Mouse (Mus musculus): ENCODE measurements around the gene Cdkal1. TPM values are rescaled to one million over a fixed set of nuclear protein-coding genes. Genes with fewer than 3 reads are reported as not detected.

Cdkal1 gene
- polyA plus RNA-seq, 1 experiment from 2014 or later: 21.1 TPM

GRCm38 (mm10) chr13:29688851-29689250 lies 166.6 kb downstream of the Cdkal1 start:
- Histone ChIP-seq H3K9me3 (ENCODE audit: control insufficient read depth, low read length) (no peaks in the 10 kb centered on the region), H3K36me3 (ENCODE audit: control insufficient read depth, insufficient read depth, low read length) (no peaks in the 10 kb centered on the region), H3K4me2 (ENCODE audit: low read depth, low read length) (no peak overlapping the region), H3K27me3 (ENCODE audit: control insufficient read depth, insufficient read depth, low read length) (no peaks in the 10 kb centered on the region), H3K4me3 (ENCODE audit: low read depth, low read length) (no peak overlapping the region), H3K4me1 (ENCODE audit: control insufficient read depth, insufficient read depth, low read length) (no peaks in the 10 kb centered on the region), H3K9ac (replicated peaks; ENCODE audit: low read depth, low read length) (no peak overlapping the region), H3K27ac (ENCODE audit: low read depth, low read length) (no peak overlapping the region)
- no peak for ATAC-seq (ENCODE audit: low read depth)
- 91% methylated on average over 6 of the region's 6 CpGs for WGBS

DNA sequence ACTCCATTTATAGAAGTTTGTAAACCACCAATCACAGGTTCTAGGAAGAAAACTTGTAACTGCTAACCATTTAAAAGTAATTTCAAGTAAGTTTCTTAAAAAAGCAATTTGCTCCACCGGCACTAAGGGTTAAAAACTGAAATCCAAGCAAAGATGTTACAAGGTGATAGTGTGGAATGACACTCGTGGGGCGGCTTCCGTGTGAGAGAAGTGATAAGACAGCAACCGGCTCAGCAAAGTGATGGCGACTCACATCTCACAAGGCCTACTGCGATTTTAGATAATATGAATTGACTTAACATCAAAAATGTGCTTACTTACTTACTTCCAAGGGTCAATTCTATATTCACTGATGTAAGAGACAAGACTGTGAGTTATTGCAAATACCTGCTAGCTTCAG lies 167.6 kb downstream of the Cdkal1 start:
- no peak overlapping the region for H3K4me2 ChIP-seq (ENCODE audit: low read depth, low read length)
- ATAC-seq (ENCODE audit: low read depth): no peak
- no peaks in the 10 kb centered on the region for H3K4me1 ChIP-seq (ENCODE audit: control insufficient read depth, insufficient read depth, low read length)
- no peak overlapping the region for H3K9ac ChIP-seq (replicated peaks; ENCODE audit: low read depth, low read length)
- WGBS: 96% methylated on average over 7 of the region's 7 CpGs
- H3K9me3 ChIP-seq (ENCODE audit: control insufficient read depth, low read length): no peaks in the 10 kb centered on the region
- H3K27me3 ChIP-seq (ENCODE audit: control insufficient read depth, insufficient read depth, low read length): no peaks in the 10 kb centered on the region
- no peaks in the 10 kb centered on the region for H3K36me3 ChIP-seq (ENCODE audit: control insufficient read depth, insufficient read depth, low read length)
- no peak overlapping the region for H3K4me3 ChIP-seq (ENCODE audit: low read depth, low read length)
- H3K27ac ChIP-seq (ENCODE audit: low read depth, low read length): no peak overlapping the region

DNA sequence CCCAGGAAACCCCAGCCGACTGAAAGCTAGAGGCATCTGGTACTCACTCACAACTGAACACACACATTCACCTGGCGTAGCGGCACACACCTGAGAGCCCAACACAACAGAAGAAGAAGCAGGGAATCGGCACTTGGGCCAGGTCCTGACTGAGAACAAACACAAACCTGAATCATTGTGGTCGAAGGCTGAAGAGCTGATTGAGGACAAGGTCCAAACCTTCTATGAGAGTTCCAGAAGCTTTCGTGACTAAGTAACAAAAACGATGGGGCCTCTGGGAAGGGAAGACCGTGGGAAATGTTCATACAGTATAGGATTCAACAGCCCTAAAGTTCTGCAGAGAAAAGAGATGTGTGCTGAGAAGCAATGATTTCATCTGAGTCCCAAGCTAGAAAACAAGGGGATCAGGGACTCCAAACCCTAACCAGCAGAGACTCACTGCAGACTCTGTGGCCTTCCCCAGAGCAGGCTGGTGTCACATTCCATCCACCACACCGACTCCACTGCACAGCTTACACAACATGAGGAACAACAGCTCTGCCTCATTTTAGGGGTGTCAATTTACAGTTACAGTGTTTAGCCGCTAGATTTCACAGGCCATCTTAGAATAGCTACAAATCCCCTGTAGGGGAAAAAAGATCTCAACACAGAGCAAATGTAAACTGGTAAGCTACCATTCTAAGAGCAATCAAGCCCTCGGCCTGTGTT lies 175.8 kb downstream of the Cdkal1 start:
- ATAC-seq (ENCODE audit: low read depth): no peak
- 89% methylated on average over 11 of the region's 11 CpGs for WGBS

DNA sequence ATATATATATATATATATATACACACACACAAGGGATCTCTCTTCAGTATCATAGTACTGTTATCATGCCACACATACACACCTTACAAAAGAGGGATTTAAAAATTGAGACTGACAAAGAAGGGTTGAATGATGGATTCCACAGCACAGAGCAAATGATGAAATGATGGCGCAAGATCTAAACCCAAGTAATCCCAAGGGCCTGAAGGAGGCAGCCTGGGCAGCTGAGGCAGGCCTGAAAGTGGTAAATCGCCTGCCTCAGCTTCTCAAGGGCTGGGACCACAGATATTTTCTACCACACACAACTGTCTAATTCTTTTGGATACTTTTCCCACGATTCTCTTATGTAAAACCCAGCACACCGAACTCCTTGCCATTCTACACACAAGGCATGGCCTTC lies 177.9 kb downstream of the Cdkal1 start:
- 96% methylated on average over 4 of the region's 4 CpGs for WGBS
- no peak overlapping the region for H3K9ac ChIP-seq (replicated peaks; ENCODE audit: low read depth, low read length)
- H3K4me1 ChIP-seq (ENCODE audit: control insufficient read depth, insufficient read depth, low read length): no peaks in the 10 kb centered on the region
- no peak overlapping the region for H3K4me2 ChIP-seq (ENCODE audit: low read depth, low read length)
- no peaks in the 10 kb centered on the region for H3K36me3 ChIP-seq (ENCODE audit: control insufficient read depth, insufficient read depth, low read length)
- H3K27ac ChIP-seq (ENCODE audit: low read depth, low read length): no peak overlapping the region
- H3K9me3 ChIP-seq (ENCODE audit: control insufficient read depth, low read length): no peaks in the 10 kb centered on the region
- ATAC-seq (ENCODE audit: low read depth): no peak
- H3K4me3 ChIP-seq (ENCODE audit: low read depth, low read length): no peak overlapping the region
- no peaks in the 10 kb centered on the region for H3K27me3 ChIP-seq (ENCODE audit: control insufficient read depth, insufficient read depth, low read length)

More for the DNA sequence above, 175.8 kb downstream of the Cdkal1 start:
- no peaks in the 10 kb centered on the region for H3K9me3 ChIP-seq (ENCODE audit: control insufficient read depth, low read length)
- H3K36me3 ChIP-seq (ENCODE audit: control insufficient read depth, insufficient read depth, low read length): no peaks in the 10 kb centered on the region
- H3K9ac ChIP-seq (replicated peaks; ENCODE audit: low read depth, low read length): no peak overlapping the region
- H3K4me1 ChIP-seq (ENCODE audit: control insufficient read depth, insufficient read depth, low read length): no peaks in the 10 kb centered on the region
- H3K27ac ChIP-seq (ENCODE audit: low read depth, low read length): no peak overlapping the region
- H3K27me3 ChIP-seq (ENCODE audit: control insufficient read depth, insufficient read depth, low read length): no peaks in the 10 kb centered on the region
- no peak overlapping the region for H3K4me3 ChIP-seq (ENCODE audit: low read depth, low read length)
- no peak overlapping the region for H3K4me2 ChIP-seq (ENCODE audit: low read depth, low read length)

GRCm38 (mm10) chr13:29670626-29671025 lies 184.8 kb downstream of the Cdkal1 start:
- no peak for ATAC-seq (ENCODE audit: low read depth)
- H3K27ac ChIP-seq (ENCODE audit: low read depth, low read length): no peak overlapping the region
- WGBS: 75% methylated on average over 3 of the region's 3 CpGs

GRCm38 (mm10) chr13:29663908-29664307 lies 191.6 kb downstream of the Cdkal1 start:
- Histone ChIP-seq H3K36me3 (ENCODE audit: control insufficient read depth, insufficient read depth, low read length) (no peaks in the 10 kb centered on the region), H3K9ac (replicated peaks; ENCODE audit: low read depth, low read length) (no peak overlapping the region), H3K27ac (ENCODE audit: low read depth, low read length) (no peak overlapping the region), H3K4me2 (ENCODE audit: low read depth, low read length) (no peak overlapping the region), H3K9me3 (ENCODE audit: control insufficient read depth, low read length) (no peaks in the 10 kb centered on the region), H3K4me1 (ENCODE audit: control insufficient read depth, insufficient read depth, low read length) (no peaks in the 10 kb centered on the region), H3K27me3 (ENCODE audit: control insufficient read depth, insufficient read depth, low read length) (no peaks in the 10 kb centered on the region), H3K4me3 (ENCODE audit: low read depth, low read length) (no peak overlapping the region)
- ATAC-seq (ENCODE audit: low read depth): no peak
- WGBS: 74% methylated on average over 3 of the region's 3 CpGs

More at GRCm38 (mm10) chr13:29670626-29671025, 184.8 kb downstream of the Cdkal1 start:
- Histone ChIP-seq H3K4me3 (ENCODE audit: low read depth, low read length) (no peak overlapping the region), H3K4me2 (ENCODE audit: low read depth, low read length) (no peak overlapping the region), H3K9ac (replicated peaks; ENCODE audit: low read depth, low read length) (no peak overlapping the region), H3K27me3 (ENCODE audit: control insufficient read depth, insufficient read depth, low read length) (no peaks in the 10 kb centered on the region), H3K9me3 (ENCODE audit: control insufficient read depth, low read length) (no peaks in the 10 kb centered on the region), H3K36me3 (ENCODE audit: control insufficient read depth, insufficient read depth, low read length) (no peaks in the 10 kb centered on the region), H3K4me1 (ENCODE audit: control insufficient read depth, insufficient read depth, low read length) (no peaks in the 10 kb centered on the region)

DNA sequence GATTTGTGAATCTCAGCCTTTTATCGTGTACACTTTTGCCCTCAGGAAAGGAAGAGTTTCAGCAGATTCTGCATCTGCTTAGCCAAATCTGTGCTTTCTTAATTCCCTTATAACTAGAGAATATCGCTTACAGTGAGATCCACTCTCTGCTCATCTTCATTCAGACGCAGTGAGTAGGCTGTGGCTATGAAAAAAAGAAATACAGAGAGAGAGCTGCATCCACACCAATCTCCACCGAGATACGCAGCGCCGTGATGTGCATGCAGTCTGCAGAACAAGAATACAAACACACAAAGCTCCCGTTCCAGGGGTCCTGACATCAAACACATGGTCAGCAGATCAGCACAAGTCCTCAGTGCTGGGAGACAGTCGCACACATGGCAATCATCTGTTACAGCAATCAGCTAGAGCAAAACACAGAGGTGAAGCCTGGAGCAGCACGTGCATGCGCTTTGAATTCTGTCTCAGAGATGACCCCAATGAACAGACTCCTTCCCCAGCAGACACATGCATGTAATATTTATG lies 199.6 kb downstream of the Cdkal1 start:
- H3K4me3 ChIP-seq (ENCODE audit: low read depth, low read length): no peak overlapping the region
- no peaks in the 10 kb centered on the region for H3K9me3 ChIP-seq (ENCODE audit: control insufficient read depth, low read length)
- no peaks in the 10 kb centered on the region for H3K4me1 ChIP-seq (ENCODE audit: control insufficient read depth, insufficient read depth, low read length)
- H3K27me3 ChIP-seq (ENCODE audit: control insufficient read depth, insufficient read depth, low read length): no peaks in the 10 kb centered on the region
- no peak overlapping the region for H3K27ac ChIP-seq (ENCODE audit: low read depth, low read length)
- ATAC-seq (ENCODE audit: low read depth): no peak
- H3K9ac ChIP-seq (replicated peaks; ENCODE audit: low read depth, low read length): no peak overlapping the region
- no peaks in the 10 kb centered on the region for H3K36me3 ChIP-seq (ENCODE audit: control insufficient read depth, insufficient read depth, low read length)
- no peak overlapping the region for H3K4me2 ChIP-seq (ENCODE audit: low read depth, low read length)
- WGBS: 84% methylated on average over 11 of the region's 11 CpGs

- Histone ChIP-seq H3K4me2 (ENCODE audit: low read depth, low read length) (no peak overlapping the region), H3K36me3 (ENCODE audit: control insufficient read depth, insufficient read depth, low read length) (no peaks in the 10 kb centered on the region), H3K9me3 (ENCODE audit: control insufficient read depth, low read length) (no peaks in the 10 kb centered on the region), H3K27ac (ENCODE audit: low read depth, low read length) (no peak overlapping the region), H3K9ac (replicated peaks; ENCODE audit: low read depth, low read length) (no peak overlapping the region), H3K27me3 (ENCODE audit: control insufficient read depth, insufficient read depth, low read length) (no peaks in the 10 kb centered on the region), H3K4me1 (ENCODE audit: control insufficient read depth, insufficient read depth, low read length) (no peaks in the 10 kb centered on the region), H3K4me3 (ENCODE audit: low read depth, low read length) (no peak overlapping the region)
- WGBS: 58% methylated on average over 4 of the region's 4 CpGs
- no peak for ATAC-seq (ENCODE audit: low read depth)
Observed at GRCm38 (mm10) chr13:29653407-29653806, 202.1 kb downstream of the Cdkal1 start.

GRCm38 (mm10) chr13:29652791-29653190 lies 202.7 kb downstream of the Cdkal1 start:
- Histone ChIP-seq H3K27me3 (ENCODE audit: control insufficient read depth, insufficient read depth, low read length) (no peaks in the 10 kb centered on the region), H3K9me3 (ENCODE audit: control insufficient read depth, low read length) (no peaks in the 10 kb centered on the region), H3K27ac (ENCODE audit: low read depth, low read length) (no peak overlapping the region), H3K4me3 (ENCODE audit: low read depth, low read length) (no peak overlapping the region), H3K4me1 (ENCODE audit: control insufficient read depth, insufficient read depth, low read length) (no peaks in the 10 kb centered on the region), H3K4me2 (ENCODE audit: low read depth, low read length) (no peak overlapping the region), H3K36me3 (ENCODE audit: control insufficient read depth, insufficient read depth, low read length) (no peaks in the 10 kb centered on the region), H3K9ac (replicated peaks; ENCODE audit: low read depth, low read length) (no peak overlapping the region)
- WGBS: 94% methylated on average over 6 of the region's 6 CpGs
- ATAC-seq (ENCODE audit: low read depth): no peak

All from neural tube, embryonic 14.5 days (tissue).